Mouse (Mus musculus) intestine, embryonic 15.5 days (tissue): ENCODE results near the gene Rbm31y. TPM values are rescaled to one million over a fixed set of nuclear protein-coding genes. Genes with fewer than 3 reads are reported as not detected.
"Not testable (repeated sequence)": the region's sequence is repeated elsewhere in the genome, so short reads cannot be mapped to it uniquely, and the experiment has no call there.

Experiments
- ATAC-seq: fragments of 200-750 bp; cut with Nextera tagmentation; 2 replicates; pipeline ENCODE4 v1.8.0; 2017; ENCODE audit warnings: moderate TSS enrichment, moderate library complexity
- H3K27ac ChIP-seq: fragments of 300-500 bp; sonication (generic); 2 replicates; pipeline ENCODE4 v1.5.1; 2015; ENCODE audit warnings: mild to moderate bottlenecking, inconsistent platforms
- H3K27me3 ChIP-seq: fragments of 300-500 bp; sonication (generic); replicated peaks from 2 replicates; pipeline ENCODE4 v1.6.1; 2015; ENCODE audit warnings: inconsistent platforms
- H3K36me3 ChIP-seq: fragments of 300-500 bp; sonication (generic); 2 replicates; pipeline ENCODE4 v1.6.1; 2015; ENCODE audit warnings: inconsistent platforms
- H3K4me1 ChIP-seq: fragments of 300-500 bp; sonication (generic); replicated peaks from 2 replicates; pipeline ENCODE4 v1.6.1; 2015; ENCODE audit warnings: inconsistent platforms
- H3K4me2 ChIP-seq: fragments of 300-500 bp; sonication (generic); replicated peaks from 2 replicates; pipeline ENCODE4 v1.6.1; 2015; ENCODE audit warnings: mild to moderate bottlenecking, inconsistent platforms
- H3K4me3 ChIP-seq: fragments of 300-500 bp; sonication (generic); replicated peaks from 2 replicates; pipeline ENCODE4 v1.5.1; 2015; ENCODE audit warnings: inconsistent platforms
- H3K9ac ChIP-seq: fragments of 300-500 bp; sonication (generic); 2 replicates; pipeline ENCODE4 v1.6.1; 2015; ENCODE audit warnings: inconsistent platforms
- H3K9me3 ChIP-seq: fragments of 300-500 bp; sonication (generic); 2 replicates; pipeline ENCODE4 v1.6.1; 2016; ENCODE audit warnings: inconsistent platforms
- WGBS: fragments of 180-500 bp; shearing (Covaris S2); methylation state at CpG from one replicate; pipeline ENCODE4 v1.1.7; 2015; 5-methylcytosine and 5-hydroxymethylcytosine counted together
- polyA plus RNA-seq: library from polyadenylated mRNA; unstranded; fragments of >200 nt; fragmentation: Nextera tagmentation; extraction: Ambion mirVana; gene quantifications from 2 replicates; pipeline ENCODE4 v1.2.1, GENCODE M21; 2015

Gene Rbm31y
- not detected in 2 replicates for polyA plus RNA-seq

DNA sequence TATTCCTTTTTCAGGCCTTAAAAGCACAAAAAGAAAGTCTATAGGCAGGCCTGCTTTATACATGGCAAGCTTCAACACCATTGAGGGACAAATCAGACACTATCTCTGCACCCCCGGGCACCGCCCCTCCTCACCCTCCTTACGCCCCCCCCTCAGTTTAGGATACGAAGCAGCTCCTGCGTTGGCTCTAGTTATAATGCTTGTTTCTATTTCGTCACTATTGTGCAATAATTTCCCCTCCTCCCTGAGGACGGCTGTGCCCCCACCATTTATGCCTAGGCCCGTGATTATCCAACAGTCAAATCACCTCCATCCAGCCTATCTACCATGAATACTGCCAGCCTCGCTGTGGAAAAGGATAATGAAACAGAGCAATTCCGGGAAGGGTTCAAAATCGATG is at the start of gene Rbm31y:
Rbm31y (plus strand) TSS at position 301 of the 400 bp plus-strand sequence.
- WGBS = no CpG with 5 or more reads among the region's 11 CpGs
- not testable (repeated sequence) for H3K4me1 ChIP-seq, H3K9ac ChIP-seq, H3K36me3 ChIP-seq, H3K27ac ChIP-seq, H3K4me3 ChIP-seq, H3K9me3 ChIP-seq, H3K27me3 ChIP-seq, H3K4me2 ChIP-seq, ATAC-seq
